Mouse (Mus musculus): ENCODE results near the gene 6430571L13Rik.

DNA sequence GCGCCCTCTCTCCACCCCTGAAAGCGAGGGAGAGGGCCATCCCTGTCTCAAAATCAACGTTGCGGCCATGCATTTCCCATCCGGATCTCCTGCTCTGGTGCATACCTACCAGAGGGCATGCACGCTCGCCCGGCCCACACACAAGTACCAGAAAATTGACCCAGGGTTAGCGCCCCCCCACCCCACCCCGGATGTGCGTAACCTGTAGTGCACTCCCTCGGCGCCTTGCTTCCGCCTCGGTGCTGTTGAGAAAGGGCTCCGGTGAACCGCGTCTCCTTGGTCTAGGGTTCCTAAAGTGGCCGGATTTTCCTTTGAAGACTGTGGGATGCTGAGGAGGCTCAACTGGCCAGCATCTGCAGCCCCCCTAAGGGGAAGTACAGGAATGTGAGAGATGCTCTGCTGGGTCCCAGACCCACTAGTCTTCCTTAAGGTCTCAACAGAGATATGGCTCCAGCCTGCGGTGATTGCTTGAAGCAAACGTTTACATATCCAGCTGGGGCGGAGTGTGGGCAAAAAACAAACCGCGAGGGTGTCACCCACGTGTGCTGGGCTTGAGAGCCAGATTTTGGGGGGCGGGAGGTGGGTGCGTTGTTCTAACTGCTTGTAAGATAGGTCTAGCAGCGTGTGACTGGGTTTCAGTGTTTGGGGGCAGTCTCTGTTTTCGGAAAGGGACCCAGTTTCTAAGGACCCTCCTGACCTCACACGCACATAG, 2.1 kb upstream of the 6430571L13Rik start, which contains the start of gene Hemk1:
- peak; percentile 16; the same call in 1 of the 2 replicates for TF ChIP-seq POLR2A (IDR thresholded peaks at IDR 0.05; ENCODE audit: low read depth, low read length)
- no peak for TF ChIP-seq CTCF (IDR thresholded peaks at IDR 0.05; ENCODE audit: extremely low read depth, insufficient read depth, insufficient read length, insufficient replicate concordance)
